Mouse (Mus musculus): ENCODE data around the gene Myo16.
A peak's percentile ranks its signal among the peaks of the same experiment; 100 is the strongest.

Gene Myo16

GRCm38 (mm10) chr8:10177131-10177530, 23.4 kb downstream of the Myo16 start:
- DNase-seq, result no peak

- DNase-seq, result no peak
Observed at GRCm38 (mm10) chr8:10178986-10179385, 25.3 kb downstream of the Myo16 start.

- DNase-seq, result no peak
Observed at GRCm38 (mm10) chr8:10190607-10191006, 36.9 kb downstream of the Myo16 start.

- DNase-seq, result peak; percentile 47
Observed at GRCm38 (mm10) chr8:10198164-10198563, 44.5 kb downstream of the Myo16 start.

GRCm38 (mm10) chr8:10199301-10199700, 45.6 kb downstream of the Myo16 start:
- peak; percentile 18 for DNase-seq

GRCm38 (mm10) chr8:10200042-10200441, 46.3 kb downstream of the Myo16 start:
- no peak for DNase-seq

GRCm38 (mm10) chr8:10215023-10215422, 61.3 kb downstream of the Myo16 start:
- no peak for DNase-seq

GRCm38 (mm10) chr8:10219761-10220276, 66.1 kb downstream of the Myo16 start:
- no peak for DNase-seq

GRCm38 (mm10) chr8:10222770-10223169, 69.1 kb downstream of the Myo16 start:
- DNase-seq, result no peak

- DNase-seq, result no peak
Observed at GRCm38 (mm10) chr8:10223528-10224194, 70.0 kb downstream of the Myo16 start.

GRCm38 (mm10) chr8:10224305-10224971, 70.7 kb downstream of the Myo16 start:
- peak; percentile 44 for DNase-seq

- no peak for DNase-seq
Observed at GRCm38 (mm10) chr8:10225018-10225417, 71.3 kb downstream of the Myo16 start.

- DNase-seq, result peak; percentile 40
Observed at GRCm38 (mm10) chr8:10230746-10231369, 77.1 kb downstream of the Myo16 start.

GRCm38 (mm10) chr8:10234516-10234915, 80.8 kb downstream of the Myo16 start:
- DNase-seq, result no peak

- no peak for DNase-seq
Observed at GRCm38 (mm10) chr8:10243344-10243743, 89.6 kb downstream of the Myo16 start.

- peak; percentile 17 for DNase-seq
Observed at GRCm38 (mm10) chr8:10249156-10249555, 95.4 kb downstream of the Myo16 start.

- no peak for DNase-seq
Observed at GRCm38 (mm10) chr8:10255741-10256140, 102.0 kb downstream of the Myo16 start.

- DNase-seq, result no peak
Observed at GRCm38 (mm10) chr8:10256563-10256962, 102.9 kb downstream of the Myo16 start.

GRCm38 (mm10) chr8:10270094-10270493, 116.4 kb downstream of the Myo16 start:
- DNase-seq, result no peak

- no peak for DNase-seq
Observed at GRCm38 (mm10) chr8:10292600-10292999, 138.9 kb downstream of the Myo16 start.

- no peak for DNase-seq
Observed at GRCm38 (mm10) chr8:10300797-10301196, 147.1 kb downstream of the Myo16 start.

- DNase-seq, result no peak
Observed at GRCm38 (mm10) chr8:10303061-10303460, 149.3 kb downstream of the Myo16 start.

- no peak for DNase-seq
Observed at GRCm38 (mm10) chr8:10303992-10304391, 150.3 kb downstream of the Myo16 start.

GRCm38 (mm10) chr8:10304721-10305120, 151.0 kb downstream of the Myo16 start:
- DNase-seq, result no peak

All from right cerebral cortex, postnatal 4 days (tissue).